Mouse (Mus musculus) liver, embryonic 16.5 days (tissue): ENCODE measurements around the gene Cyp4a12a. TPM values are rescaled to one million over a fixed set of nuclear protein-coding genes. Genes with fewer than 3 reads are reported as not detected.
"Not testable (repeated sequence)": the region's sequence is repeated elsewhere in the genome, so short reads cannot be mapped to it uniquely, and the experiment has no call there.

ENCODE experiments used
- ATAC-seq: fragments of 200-750 bp; cut with Nextera tagmentation; 2 replicates; pipeline ENCODE4 v1.8.0; 2017; ENCODE audit warnings: low read depth, mild to moderate bottlenecking, moderate number of reproducible peaks, moderate library complexity
- H3K27ac ChIP-seq: fragments of 300-500 bp; sonication (generic); 2 replicates; pipeline ENCODE4 v1.5.1; 2014; ENCODE audit warnings: mild to moderate bottlenecking, low read length
- H3K27me3 ChIP-seq: fragments of 300-500 bp; sonication (generic); 2 replicates; pipeline ENCODE4 v1.6.1; 2014; ENCODE audit warnings: low read depth, low read length, mixed read lengths; ENCODE audit not compliant: control insufficient read depth, insufficient read depth
- H3K36me3 ChIP-seq: fragments of 300-500 bp; sonication (generic); 2 replicates; pipeline ENCODE4 v1.6.1; 2014; ENCODE audit warnings: mild to moderate bottlenecking; ENCODE audit not compliant: control insufficient read depth, insufficient read depth
- H3K4me1 ChIP-seq: fragments of 300-500 bp; sonication (generic); 2 replicates; pipeline ENCODE4 v1.6.1; 2014; ENCODE audit warnings: low read depth, low read length, mixed read lengths; ENCODE audit not compliant: control insufficient read depth
- H3K4me2 ChIP-seq: fragments of 300-500 bp; sonication (generic); 2 replicates; pipeline ENCODE4 v1.6.1; 2014; ENCODE audit warnings: low read depth, low read length, mixed read lengths
- H3K4me3 ChIP-seq: fragments of 300-500 bp; sonication (generic); 2 replicates; pipeline ENCODE4 v1.5.1; 2014; ENCODE audit warnings: low read depth, mild to moderate bottlenecking, low read length
- H3K9ac ChIP-seq: fragments of 300-500 bp; sonication (generic); 2 replicates; pipeline ENCODE4 v1.6.1; 2014; ENCODE audit warnings: low read depth, low read length
- H3K9me3 ChIP-seq: fragments of 300-500 bp; sonication (generic); replicated peaks from 2 replicates; pipeline ENCODE4 v1.6.1; 2016; ENCODE audit warnings: low read length; ENCODE audit not compliant: control insufficient read depth
- WGBS: fragments of 180-500 bp; shearing (Covaris S2); extraction: QIAGEN DNeasy Blood & Tissue Kit; methylation state at CpG from one replicate; pipeline ENCODE4 v1.1.7; 2014; ENCODE audit not compliant: insufficient replicate concordance; 5-methylcytosine and 5-hydroxymethylcytosine counted together
- polyA plus RNA-seq: library from polyadenylated mRNA; unstranded; fragments of >200 nt; fragmentation: Nextera tagmentation; extraction: Ambion mirVana; gene quantifications from 2 replicates; pipeline ENCODE4 v1.2.1, GENCODE M21; 2015

Cyp4a12a gene
- 0.04 TPM in 1 of 2 replicates, not detected in the other for polyA plus RNA-seq

DNA sequence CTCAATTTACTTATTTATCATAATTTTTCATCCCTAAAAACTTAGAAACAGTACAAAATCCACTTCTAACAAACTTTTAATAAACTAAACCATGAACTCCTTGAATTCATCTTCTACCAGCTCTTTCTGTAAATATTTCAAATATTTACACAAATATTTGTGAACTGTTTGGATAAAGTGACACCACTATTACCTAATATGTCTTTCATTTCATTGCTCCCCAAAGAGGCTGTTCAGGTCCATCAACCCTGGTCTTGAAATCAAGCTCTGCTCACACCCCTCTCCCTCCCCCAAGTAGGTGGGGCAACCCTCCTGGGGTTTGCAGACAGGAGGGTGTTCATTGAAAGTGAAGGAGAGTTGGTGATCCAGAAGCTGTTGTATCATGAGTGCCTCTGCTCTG lies at the start of gene Cyp4a12a:
Cyp4a12a (plus strand) TSS at position 301 of the 400 bp plus-strand sequence.
- not testable (repeated sequence) for ATAC-seq, H3K9ac ChIP-seq, H3K4me1 ChIP-seq, H3K27ac ChIP-seq, H3K36me3 ChIP-seq, H3K4me2 ChIP-seq, H3K9me3 ChIP-seq, H3K4me3 ChIP-seq, H3K27me3 ChIP-seq

DNA sequence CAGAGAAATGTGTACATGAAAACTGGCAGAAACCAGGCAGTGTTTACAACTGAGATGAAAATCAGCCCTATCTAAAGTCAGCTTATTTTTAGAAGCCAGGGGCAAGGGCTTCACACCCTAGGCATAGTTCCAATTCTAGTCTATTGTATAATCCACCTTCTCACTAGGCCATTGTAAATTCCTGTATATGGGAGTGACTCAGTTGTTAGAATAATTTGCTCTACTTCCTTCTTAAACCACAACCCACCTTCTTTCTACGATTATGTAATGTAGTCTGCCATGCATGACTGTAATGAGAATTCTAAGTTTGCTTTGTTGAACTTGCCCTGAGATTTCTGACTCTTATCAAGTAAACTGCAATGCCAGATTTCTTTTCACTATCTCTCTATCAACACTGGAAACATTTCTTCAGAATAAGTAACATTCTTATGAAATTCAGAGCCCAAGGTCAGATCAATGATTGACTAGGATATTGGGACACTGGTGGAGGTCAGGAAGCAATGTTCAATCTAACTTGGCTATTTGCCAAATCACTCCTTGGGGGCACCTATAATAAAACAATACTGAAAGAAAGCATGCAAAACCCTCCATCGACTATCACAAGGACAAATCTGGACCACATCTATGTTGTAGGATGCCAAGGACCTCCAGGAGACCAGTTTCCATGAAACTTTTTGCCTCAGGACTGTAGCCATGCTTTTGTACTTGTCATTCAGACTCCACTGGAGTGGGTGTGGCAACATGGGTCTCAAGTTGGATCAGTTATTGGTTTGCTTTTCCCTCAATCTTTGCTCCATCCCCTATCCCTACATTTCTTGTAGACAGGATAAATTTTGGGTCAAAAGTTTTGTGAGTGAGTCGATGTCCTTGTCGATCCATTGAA lies 33.9 kb upstream of the Cyp4a12a start:
- H3K36me3 ChIP-seq, ATAC-seq: not testable (repeated sequence)

GRCm38 (mm10) chr4:115278215-115278982 lies 20.4 kb upstream of the Cyp4a12a start:
- not testable (repeated sequence) for H3K27me3 ChIP-seq, H3K36me3 ChIP-seq, H3K4me2 ChIP-seq, H3K4me1 ChIP-seq, H3K9me3 ChIP-seq, H3K27ac ChIP-seq, H3K4me3 ChIP-seq, H3K9ac ChIP-seq
- WGBS: 71% methylated on average over 2 of the region's 3 CpGs
- ATAC-seq: peak; percentile 41; the same call in 1 of the 2 replicates

More for the DNA sequence above, 33.9 kb upstream of the Cyp4a12a start:
- H3K27me3 ChIP-seq, H3K4me2 ChIP-seq, H3K4me3 ChIP-seq, H3K27ac ChIP-seq, H3K4me1 ChIP-seq, H3K9ac ChIP-seq, H3K9me3 ChIP-seq: not testable (repeated sequence)
- 68% methylated on average over 3 of the region's 4 CpGs for WGBS

DNA sequence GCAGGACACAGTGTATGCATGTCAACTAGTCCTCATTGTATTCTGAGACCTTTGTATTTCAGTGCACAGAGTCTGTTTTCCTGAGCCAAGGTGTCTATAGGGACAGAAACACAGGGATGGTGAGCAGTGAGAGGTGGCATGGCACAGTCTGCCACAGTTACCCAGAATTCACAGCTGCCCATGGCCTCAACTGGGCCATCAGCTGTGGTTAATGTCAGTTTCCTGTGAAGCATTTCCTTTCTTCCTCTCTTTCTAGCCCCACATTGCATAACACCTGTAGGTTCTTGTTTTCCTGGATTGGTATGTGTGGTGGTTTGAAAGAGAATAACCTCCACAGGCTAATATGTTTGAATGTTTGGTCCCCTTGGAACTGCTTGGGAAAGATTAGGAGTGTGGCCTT lies 18.5 kb upstream of the Cyp4a12a start:
- no peaks in the 10 kb centered on the region for H3K27me3 ChIP-seq
- no peaks in the 10 kb centered on the region for H3K4me1 ChIP-seq
- H3K27ac ChIP-seq: no peak overlapping the region
- H3K36me3 ChIP-seq: no peaks in the 10 kb centered on the region
- no peak overlapping the region for H3K9ac ChIP-seq
- peak; percentile 27; the same call in 1 of the 2 replicates for ATAC-seq
- 0 out of 2 replicates have a peak overlapping the region, but pooled peaks have one; percentile 46 for H3K4me2 ChIP-seq
- H3K4me3 ChIP-seq: no peak overlapping the region
- no peaks in the 10 kb centered on the region for H3K9me3 ChIP-seq

DNA sequence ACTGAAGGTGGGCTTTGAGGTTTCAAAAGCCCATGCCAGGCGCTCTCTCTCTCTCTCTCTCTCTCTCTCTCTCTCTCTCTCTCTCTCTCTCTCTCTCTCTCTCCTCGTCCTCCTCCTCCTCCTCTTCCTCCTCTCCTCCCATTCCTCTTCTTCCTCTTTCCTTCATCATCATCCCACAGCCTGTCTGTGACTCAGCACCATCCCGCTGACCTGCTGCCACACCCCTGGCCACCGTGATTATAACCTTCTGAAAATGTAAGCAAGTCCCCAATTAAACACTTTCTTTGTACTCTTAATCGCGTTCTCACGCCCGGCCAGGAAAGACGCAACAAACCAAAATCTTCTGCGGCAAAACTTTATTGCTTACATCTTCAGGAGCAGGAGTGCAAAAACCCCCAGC lies 18.1 kb upstream of the Cyp4a12a start:
- H3K4me1 ChIP-seq, H3K27ac ChIP-seq, ATAC-seq, H3K9ac ChIP-seq, H3K9me3 ChIP-seq, H3K36me3 ChIP-seq, H3K27me3 ChIP-seq: not testable (repeated sequence)
- Histone ChIP-seq H3K4me3 (peak overlapping the region; percentile 38), H3K4me2 (peak overlapping the region; percentile 46)
- 20% methylated on average over 10 of the region's 10 CpGs for WGBS

DNA sequence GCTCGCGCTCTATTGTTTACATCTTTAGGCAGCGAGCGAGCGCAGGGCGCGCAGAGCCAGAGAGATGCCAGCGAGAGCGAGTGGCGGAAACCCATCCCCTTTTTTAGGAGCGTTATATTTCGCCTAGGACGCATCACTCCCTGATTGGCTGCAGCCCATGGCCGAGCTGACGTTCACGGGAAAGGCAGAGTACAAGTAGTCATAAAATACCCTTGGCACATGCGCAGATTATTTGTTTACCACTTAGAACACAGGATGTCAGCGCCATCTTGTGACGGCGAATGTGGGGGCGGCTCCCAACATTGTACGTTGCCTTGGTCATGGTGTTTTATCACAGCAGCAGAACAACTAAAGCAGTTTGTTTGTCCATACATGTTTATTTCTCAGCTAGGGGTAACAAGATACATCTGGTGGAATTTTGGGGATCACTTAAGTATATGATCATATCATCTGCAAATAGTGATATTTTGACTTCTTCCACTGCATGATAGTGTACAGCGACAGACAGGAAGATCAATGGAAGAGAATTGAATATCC lies 17.5 kb upstream of the Cyp4a12a start:
- WGBS: 12% methylated on average over 19 of the region's 23 CpGs
- not testable (repeated sequence) for ATAC-seq, H3K9ac ChIP-seq, H3K27ac ChIP-seq, H3K4me1 ChIP-seq, H3K27me3 ChIP-seq, H3K36me3 ChIP-seq, H3K9me3 ChIP-seq
- peak overlapping the region; percentile 38 for H3K4me3 ChIP-seq
- peak overlapping the region; percentile 46 for H3K4me2 ChIP-seq

DNA sequence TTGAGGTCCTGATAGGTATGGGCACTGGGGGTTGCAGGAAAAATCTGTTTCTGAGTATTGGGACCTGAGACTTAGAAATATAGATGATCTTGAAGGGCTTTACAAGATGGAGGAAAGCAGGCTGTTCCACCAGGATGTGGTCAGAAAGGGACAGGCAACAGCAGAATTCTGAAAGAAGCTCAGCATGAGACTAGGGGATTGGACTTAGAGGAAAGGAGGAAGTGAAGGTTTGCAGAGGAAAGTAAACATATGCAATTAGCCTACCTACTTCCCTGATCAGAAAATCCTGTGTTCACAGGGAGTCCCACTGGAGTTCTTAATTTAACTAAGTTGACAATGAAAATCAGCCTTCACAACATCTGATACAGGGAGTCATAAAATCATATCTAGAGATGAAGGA lies 26.9 kb downstream of the Cyp4a12a start:
- H3K36me3 ChIP-seq: not testable (repeated sequence)

DNA sequence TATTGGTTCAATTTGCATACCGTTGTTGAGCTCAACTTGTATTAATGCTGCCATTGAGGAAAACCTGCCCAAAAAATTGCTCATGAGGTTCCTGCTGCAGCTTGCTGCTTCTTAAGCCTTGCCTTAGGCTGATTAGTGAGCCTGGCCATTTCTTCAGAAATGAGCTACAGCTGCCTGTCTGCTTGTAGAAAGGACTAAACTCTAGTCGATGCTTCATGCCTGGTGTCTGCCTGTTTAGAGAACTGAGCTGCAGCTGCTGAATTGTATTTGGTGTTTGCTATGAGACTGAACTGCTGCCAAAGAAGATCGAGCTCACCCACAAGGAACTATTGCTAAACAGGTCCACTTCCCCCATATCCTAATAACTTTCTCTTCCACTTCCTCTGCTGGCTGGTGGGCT lies 66.8 kb downstream of the Cyp4a12a start:
- not testable (repeated sequence) for H3K4me1 ChIP-seq, H3K4me2 ChIP-seq, H3K27me3 ChIP-seq, H3K9ac ChIP-seq, H3K27ac ChIP-seq, ATAC-seq, H3K36me3 ChIP-seq, H3K9me3 ChIP-seq, H3K4me3 ChIP-seq
- WGBS: 45% methylated on average over 3 of the region's 3 CpGs

More for the DNA sequence above, 26.9 kb downstream of the Cyp4a12a start:
- H3K4me2 ChIP-seq, H3K4me3 ChIP-seq, H3K4me1 ChIP-seq, H3K9ac ChIP-seq, ATAC-seq, H3K27me3 ChIP-seq, H3K9me3 ChIP-seq, H3K27ac ChIP-seq: not testable (repeated sequence)

- not testable (repeated sequence) for H3K27me3 ChIP-seq, H3K9ac ChIP-seq, ATAC-seq, H3K4me1 ChIP-seq, H3K9me3 ChIP-seq, H3K36me3 ChIP-seq, H3K4me3 ChIP-seq, H3K4me2 ChIP-seq, H3K27ac ChIP-seq
Measured at GRCm38 (mm10) chr4:115368067-115368466, 69.2 kb downstream of the Cyp4a12a start.
